In the genomic region with DNA sequence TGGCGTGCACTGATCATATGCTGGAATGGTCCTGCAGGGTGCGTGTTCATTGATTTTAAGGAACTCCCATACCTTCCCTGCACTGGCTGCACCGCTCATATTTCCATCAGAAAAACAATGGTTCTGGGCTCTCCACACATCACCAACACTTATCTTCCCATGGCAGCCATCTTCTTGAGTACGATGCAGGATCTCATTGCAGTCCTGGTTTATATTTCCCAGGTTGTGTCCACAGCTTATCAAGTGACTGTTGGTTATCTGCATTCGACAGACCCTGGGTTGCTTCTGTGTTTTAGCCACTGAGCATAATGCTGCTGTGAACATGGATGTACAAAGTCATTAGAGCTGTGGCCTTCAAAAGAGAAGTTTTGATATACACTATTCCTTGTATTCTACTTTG, we compare ENCODE assay signal across 19 mouse cellular contexts. TPM values are rescaled to one million over a fixed set of nuclear protein-coding genes. Genes with fewer than 3 reads are reported as not detected.
DNase-seq lines count a peak whose midpoint lies in the region; ATAC-seq and TF ChIP-seq lines count a peak whose summit lies in the region.
"Had no signal": no experiment of that assay in that cellular context is flagged by ENCODE, and none has a peak within 500 bp of the region (broad histone marks: within the 10 kb centered on the region; RNA-seq: fewer than 3 reads in every experiment).

No protein-coding gene starts in this region.

- no peaks in the 10 kb centered on the region for H3K27me3 ChIP-seq in liver, embryonic 12.5 days (replicated peaks)
- H3K27me3 ChIP-seq in liver, embryonic 14.5 days (ENCODE audit: control insufficient read depth, insufficient read depth, low read length) = no peaks in the 10 kb centered on the region
- H3K27me3 ChIP-seq in midbrain, embryonic 14.5 days (ENCODE audit: control insufficient read depth, insufficient read depth, low read length) = no peaks in the 10 kb centered on the region
- H3K27me3 ChIP-seq: embryonic facial prominence, embryonic 12.5 days; forebrain, embryonic 13.5 days; forebrain, embryonic 15.5 days had no signal

- TF ChIP-seq CTCF in liver, embryonic 14.5 days (IDR thresholded peaks at IDR 0.05; ENCODE audit: low read depth) = no peak

- peak; percentile 68 for ATAC-seq in liver, embryonic 12.5 days
- ATAC-seq in liver, embryonic 14.5 days (ENCODE audit: insufficient read depth) = peak; percentile 41; the same call in 1 of the 2 replicates
- peak; percentile 59 for ATAC-seq in megakaryocyte-erythroid progenitor cell, adult 5-6 weeks (replicated peaks; ENCODE audit: low FRiP score, low TSS enrichment, poor library complexity, severe bottlenecking)
- no peak for ATAC-seq in midbrain, embryonic 14.5 days (ENCODE audit: low FRiP score, low TSS enrichment)
- ATAC-seq: forebrain, embryonic 13.5 days; forebrain, embryonic 15.5 days had no signal

- H3K36me3 ChIP-seq in liver, embryonic 12.5 days = no peaks in the 10 kb centered on the region
- H3K36me3 ChIP-seq in liver, embryonic 14.5 days (replicated peaks; ENCODE audit: control insufficient read depth, insufficient read depth, low read depth) = no peaks in the 10 kb centered on the region
- no peaks in the 10 kb centered on the region for H3K36me3 ChIP-seq in midbrain, embryonic 14.5 days (ENCODE audit: control insufficient read depth, insufficient read depth, low read length)
- H3K36me3 ChIP-seq: embryonic facial prominence, embryonic 10.5 days; embryonic facial prominence, embryonic 12.5 days; forebrain, embryonic 15.5 days had no signal

- no peak for DNase-seq in liver
- no peak for DNase-seq in liver, embryonic 14.5 days (ENCODE audit: low read depth in 3 of 3, low spot score in 3 of 3)
- no peak for DNase-seq in frontal cortex, postnatal 36 days (ENCODE audit: low spot score in 2 of 2)
- no peak for DNase-seq in midbrain, embryonic 14.5 days
- DNase-seq: adrenal gland, adult 2 months; adrenal gland, postnatal 10 days; adrenal gland, postnatal 25 days; cerebellum, adult 11 months; cerebellum, adult 2 months; cerebellum, adult 9-10 months; cerebellum, postnatal 10 days; cerebellum, postnatal 25 days had no signal

- no peak overlapping the region for H3K4me2 ChIP-seq in liver, embryonic 12.5 days
- no peak overlapping the region for H3K4me2 ChIP-seq in liver, embryonic 14.5 days (ENCODE audit: low read depth)
- H3K4me2 ChIP-seq in midbrain, embryonic 14.5 days (ENCODE audit: low read length) = no peak overlapping the region
- H3K4me2 ChIP-seq: embryonic facial prominence, embryonic 12.5 days; forebrain, embryonic 13.5 days; forebrain, embryonic 15.5 days had no signal

- H3K9me3 ChIP-seq in liver, embryonic 12.5 days (replicated peaks) = no peaks in the 10 kb centered on the region
- no peaks in the 10 kb centered on the region for H3K9me3 ChIP-seq in liver, embryonic 14.5 days (ENCODE audit: control insufficient read depth, low read length)
- H3K9me3 ChIP-seq in midbrain, embryonic 14.5 days (ENCODE audit: control insufficient read depth, low read length) = no peaks in the 10 kb centered on the region
- H3K9me3 ChIP-seq: embryonic facial prominence, embryonic 10.5 days; embryonic facial prominence, embryonic 12.5 days; forebrain, embryonic 13.5 days; forebrain, embryonic 15.5 days had no signal

- TF ChIP-seq EP300 in liver, embryonic 14.5 days (IDR thresholded peaks at IDR 0.05; ENCODE audit: low read depth) = peak; percentile 33

- no peak overlapping the region for H3K9ac ChIP-seq in liver, embryonic 12.5 days
- no peak overlapping the region for H3K9ac ChIP-seq in liver, embryonic 14.5 days (replicated peaks)
- no peak overlapping the region for H3K9ac ChIP-seq in midbrain, embryonic 14.5 days (replicated peaks; ENCODE audit: low read length)
- H3K9ac ChIP-seq: embryonic facial prominence, embryonic 12.5 days; forebrain, embryonic 13.5 days; forebrain, embryonic 15.5 days had no signal

- WGBS in liver, embryonic 12.5 days (ENCODE audit: insufficient replicate concordance) = 39% methylated on average over 5 of the region's 5 CpGs
- WGBS in liver, embryonic 14.5 days (ENCODE audit: insufficient replicate concordance) = 39% methylated on average over 5 of the region's 5 CpGs
- WGBS in midbrain, embryonic 14.5 days = 91% methylated on average over 5 of the region's 5 CpGs

- no peak overlapping the region for H3K4me3 ChIP-seq in liver, embryonic 12.5 days
- H3K4me3 ChIP-seq in liver, embryonic 14.5 days (ENCODE audit: insufficient read depth in 1 of 2, low read depth in 2 of 2, low read length in 2 of 2) = no peak overlapping the region
- H3K4me3 ChIP-seq in midbrain, embryonic 14.5 days (replicated peaks; ENCODE audit: low read depth, low read length) = no peak overlapping the region
- H3K4me3 ChIP-seq: embryonic facial prominence, embryonic 10.5 days; embryonic facial prominence, embryonic 12.5 days; forebrain, embryonic 13.5 days; forebrain, embryonic 15.5 days had no signal

- H3K27ac ChIP-seq in liver, embryonic 12.5 days = no peak overlapping the region
- H3K27ac ChIP-seq in liver, embryonic 14.5 days = no peak overlapping the region
- no peak overlapping the region for H3K27ac ChIP-seq in midbrain, embryonic 14.5 days (replicated peaks; ENCODE audit: low read depth, low read length)
- H3K27ac ChIP-seq: embryonic facial prominence, embryonic 10.5 days; embryonic facial prominence, embryonic 12.5 days; forebrain, embryonic 13.5 days; forebrain, embryonic 15.5 days had no signal

- H3K4me1 ChIP-seq in liver, embryonic 12.5 days = no peaks in the 10 kb centered on the region
- H3K4me1 ChIP-seq in liver, embryonic 14.5 days (replicated peaks; ENCODE audit: control insufficient read depth in 2 of 2, insufficient read depth in 2 of 2, low read length in 1 of 2) = no peaks in the 10 kb centered on the region; a peak in 1 of 4 replicates
- no peaks in the 10 kb centered on the region for H3K4me1 ChIP-seq in midbrain, embryonic 14.5 days (ENCODE audit: control insufficient read depth, insufficient read depth, low read length)
- H3K4me1 ChIP-seq: embryonic facial prominence, embryonic 10.5 days; embryonic facial prominence, embryonic 12.5 days; forebrain, embryonic 13.5 days; forebrain, embryonic 15.5 days had no signal

RNA-seq across cellular contexts. Expression of gene Enox1, which starts 26.0 kb away (rescaled TPM):
- 0.50 and 0.58 TPM in 2 replicates for polyA plus RNA-seq in liver, embryonic 12.5 days (2016; fragmentation: Nextera tagmentation; extraction: Ambion mirVana)
- 0.03 and 0.07 TPM in 2 replicates for polyA plus RNA-seq in liver, embryonic 14.5 days (2012; rRNA removed)
- polyA plus RNA-seq in liver, embryonic 14.5 days (2014; fragmentation: Nextera tagmentation; extraction: Ambion mirVana) = 0.10 and 0.15 TPM in 2 replicates
- not detected in 2 replicates for total RNA-seq in megakaryocyte-erythroid progenitor cell, adult 5-6 weeks (2014; fragmentation: Nextera tagmentation)
- not detected in 2 replicates for total RNA-seq in megakaryocyte-erythroid progenitor cell, adult 5-6 weeks (2017)
- polyA plus RNA-seq in midbrain, embryonic 14.5 days (2014; fragmentation: Nextera tagmentation; extraction: Ambion mirVana) = 25.0 and 39.5 TPM in 2 replicates
- total RNA-seq: MEL had no signal

Comparison
In these comparisons a context has a peak if more than half of its experiments do, and no peak if none do; other contexts are left out.
1. RNA of gene Enox1, which starts 26.0 kb away (polyA plus RNA-seq): 25.0 to 39.5 TPM in midbrain, embryonic 14.5 days; 0.50 to 0.58 TPM in liver, embryonic 12.5 days and 0.03 to 0.15 TPM in liver, embryonic 14.5 days; every median in the first group is over 10 times any median in the second.